Mouse (Mus musculus) embryonic fibroblast, embryonic 13.5 days (primary cell): ENCODE data around the gene 1700037H04Rik. TPM values are rescaled to one million over a fixed set of nuclear protein-coding genes. Genes with fewer than 3 reads are reported as not detected.

ENCODE experiments used
- H3K27ac ChIP-seq: 2 replicates; pipeline ENCODE4 v1.5.1; 2012; ENCODE audit warnings: low read length, control low read depth, inconsistent platforms; ENCODE audit not compliant: insufficient read depth
- H3K4me1 ChIP-seq: 2 replicates; pipeline ENCODE4 v1.6.1; 2011; ENCODE audit warnings: low read length; ENCODE audit not compliant: control insufficient read depth, insufficient read depth
- H3K4me3 ChIP-seq: 2 replicates; pipeline ENCODE4 v1.5.1; 2011; ENCODE audit warnings: mild to moderate bottlenecking, control low read depth, low read length; ENCODE audit not compliant: insufficient read depth
- CTCF ChIP-seq: IDR thresholded peaks from 2 replicates; pipeline ENCODE4 v1.5.1; 2011; ENCODE audit warnings: mild to moderate bottlenecking, control low read depth, low read length, moderate library complexity, borderline replicate concordance; ENCODE audit not compliant: insufficient read depth
- POLR2A ChIP-seq: IDR thresholded peaks from 2 replicates; pipeline ENCODE4 v1.6.1; 2011; ENCODE audit warnings: low read depth, mild to moderate bottlenecking, control low read depth, low read length, moderate library complexity
- polyA plus RNA-seq: library from polyadenylated mRNA; stranded (reverse); fragments of >200 nt; gene quantifications from 2 replicates; pipeline ENCODE4 v1.2.4, GENCODE M21; 2011; ENCODE audit warnings: low read depth; ENCODE audit not compliant: missing spikeins, insufficient read length

The 1700037H04Rik gene
- polyA plus RNA-seq, 1 experiment: 29.0 TPM

GRCm38 (mm10) chr2:131171401-131172104 is 11.7 kb upstream of the 1700037H04Rik start:
- no peaks in the 10 kb centered on the region for H3K4me1 ChIP-seq
- no peak overlapping the region for H3K27ac ChIP-seq
- no peak overlapping the region for H3K4me3 ChIP-seq
- TF ChIP-seq CTCF (no peak), POLR2A (no peak)

DNA sequence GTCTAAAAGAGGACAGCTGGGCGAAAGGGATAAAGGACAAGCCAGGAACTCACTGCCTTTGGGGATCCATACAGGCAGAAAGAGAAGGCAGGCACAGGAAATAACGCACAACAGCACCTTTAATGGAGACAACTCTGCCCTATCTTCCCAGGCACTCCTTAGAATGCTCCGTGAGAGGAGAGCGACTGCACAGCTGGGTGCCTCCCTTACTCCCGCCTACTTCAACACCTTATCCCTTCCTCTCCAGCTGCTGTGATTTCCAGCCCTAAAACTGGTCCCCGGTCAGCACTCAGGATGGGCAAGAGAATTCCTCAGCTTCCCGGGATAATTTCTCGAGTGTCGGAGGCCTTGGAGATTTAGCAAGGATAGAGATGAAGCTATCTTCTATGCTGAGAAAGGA is 11.1 kb upstream of the 1700037H04Rik start:
- no peak for TF ChIP-seq CTCF
- no peak for TF ChIP-seq POLR2A
- Histone ChIP-seq H3K4me3 (no peak overlapping the region), H3K27ac (no peak overlapping the region), H3K4me1 (no peaks in the 10 kb centered on the region)

DNA sequence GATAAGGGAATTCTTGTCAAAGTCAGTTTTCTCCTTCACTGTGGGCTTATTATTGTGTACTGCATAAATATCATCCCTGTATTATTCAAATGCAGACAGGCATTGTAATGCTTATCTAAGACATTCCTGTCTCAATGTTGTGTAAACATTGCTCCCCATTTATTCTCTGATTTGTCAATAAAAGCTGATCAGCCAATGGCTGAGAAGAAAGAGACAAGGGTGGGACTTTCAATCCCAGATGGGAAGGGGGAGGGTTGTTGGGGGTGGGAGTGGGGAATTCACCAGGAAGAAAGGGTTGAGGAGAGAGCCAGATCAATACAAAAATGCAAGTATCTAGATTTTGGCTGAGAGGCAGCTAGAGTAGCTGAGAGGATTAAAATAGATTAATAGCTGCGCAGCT is 9.0 kb upstream of the 1700037H04Rik start:
- TF ChIP-seq CTCF (no peak), POLR2A (no peak)
- no peak overlapping the region for H3K27ac ChIP-seq
- no peak overlapping the region for H3K4me3 ChIP-seq
- H3K4me1 ChIP-seq: no peaks in the 10 kb centered on the region

DNA sequence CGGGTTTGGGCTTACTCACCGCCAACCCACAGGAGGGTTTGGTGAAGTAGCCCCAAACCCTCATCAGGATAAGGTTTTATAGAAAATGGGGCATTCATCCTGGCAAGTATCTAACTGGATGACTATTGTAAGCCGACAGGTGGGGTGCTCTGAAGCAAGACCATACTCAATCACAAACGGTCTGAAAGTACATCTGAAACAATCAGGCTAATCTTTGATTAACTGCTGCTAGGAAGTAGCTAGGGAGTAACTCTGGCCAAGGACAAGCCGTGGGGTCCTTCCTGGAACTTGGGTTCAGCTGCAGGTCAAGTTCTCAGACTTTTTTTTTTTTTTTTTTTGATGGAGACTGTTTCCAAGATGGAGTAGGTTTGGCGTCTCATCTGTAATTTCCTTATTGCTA is 8.1 kb upstream of the 1700037H04Rik start:
- no peaks in the 10 kb centered on the region for H3K4me1 ChIP-seq
- H3K4me3 ChIP-seq: no peak overlapping the region
- TF ChIP-seq CTCF: no peak
- TF ChIP-seq POLR2A: no peak
- no peak overlapping the region for H3K27ac ChIP-seq

DNA sequence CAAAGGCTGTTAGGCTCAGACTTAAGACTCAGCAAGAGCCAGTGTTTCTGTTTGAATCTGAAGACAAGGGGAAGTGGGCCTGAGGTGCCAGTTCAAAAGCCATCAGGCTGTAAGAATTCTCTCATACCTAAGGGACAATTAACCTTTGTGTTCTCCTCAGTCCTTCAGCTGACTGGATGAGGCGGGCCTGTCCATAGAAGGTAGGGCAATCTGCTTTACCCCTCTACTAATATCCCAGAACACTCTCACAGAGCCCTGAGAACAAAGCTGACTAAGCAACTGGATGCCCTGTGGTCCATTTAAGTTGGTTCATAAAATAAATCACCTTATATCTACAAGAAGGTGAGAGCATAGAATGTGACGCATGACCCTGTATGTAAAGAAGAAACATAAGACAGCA is 6.3 kb upstream of the 1700037H04Rik start:
- Histone ChIP-seq H3K4me3 (no peak overlapping the region), H3K4me1 (no peaks in the 10 kb centered on the region), H3K27ac (no peak overlapping the region)
- TF ChIP-seq POLR2A: no peak
- TF ChIP-seq CTCF: no peak

GRCm38 (mm10) chr2:131163924-131164323 is 4.0 kb upstream of the 1700037H04Rik start:
- H3K27ac ChIP-seq: no peak overlapping the region
- TF ChIP-seq CTCF: no peak
- no peak for TF ChIP-seq POLR2A
- no peak overlapping the region for H3K4me3 ChIP-seq
- no peaks in the 10 kb centered on the region for H3K4me1 ChIP-seq

DNA sequence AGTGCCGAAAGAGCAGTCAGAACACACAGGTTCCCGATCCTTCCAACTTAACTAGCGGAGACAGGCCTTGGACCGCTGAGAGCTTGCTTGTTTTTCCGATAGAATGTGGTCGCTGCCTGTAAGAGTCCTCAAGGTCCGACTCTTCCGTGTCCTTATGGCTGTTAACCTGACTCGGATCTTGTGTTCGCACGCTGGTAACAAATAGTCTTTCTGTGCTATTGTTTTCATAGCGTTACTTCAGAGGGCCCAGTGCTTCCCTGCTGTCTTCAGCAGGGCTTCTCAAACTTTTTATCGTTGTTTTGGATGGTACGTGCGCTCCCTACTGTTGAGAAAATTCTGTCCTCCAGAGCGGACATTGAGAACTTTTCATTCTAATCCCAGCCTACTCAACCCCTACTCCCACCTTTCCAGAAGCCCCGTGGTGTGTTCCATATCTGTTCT is 810 bp upstream of the 1700037H04Rik start:
- H3K4me1 ChIP-seq: peaks cover 3% of the 10 kb centered on the region; the same call in 1 of the 2 replicates
- peak; percentile 24; the same call in 1 of the 2 replicates for TF ChIP-seq POLR2A
- no peak for TF ChIP-seq CTCF
- H3K27ac ChIP-seq: peak overlapping the region; percentile 70
- peak overlapping the region; percentile 56 for H3K4me3 ChIP-seq

GRCm38 (mm10) chr2:131159491-131159910 is 380 bp downstream of the 1700037H04Rik start:
- H3K27ac ChIP-seq: no peak overlapping the region
- TF ChIP-seq CTCF (no peak), POLR2A (no peak)

DNA sequence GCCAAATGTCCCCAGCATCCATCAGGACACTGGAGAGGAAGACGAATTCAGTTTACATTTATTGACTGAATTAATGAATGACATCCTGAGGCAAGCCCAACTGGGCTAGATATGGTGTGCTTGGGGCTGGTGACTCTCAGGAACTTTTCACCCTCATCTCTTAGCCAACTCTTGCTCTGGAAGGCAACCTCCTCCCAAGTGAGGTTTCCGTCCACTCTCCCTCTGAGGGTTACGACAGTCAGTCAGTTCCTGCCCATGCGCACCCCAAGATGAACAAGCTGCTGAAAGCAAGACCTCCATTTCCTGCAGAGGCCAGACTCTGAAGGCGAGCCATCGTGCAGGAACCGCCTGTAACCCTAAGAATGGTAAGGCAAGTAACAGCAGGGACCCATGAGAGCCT is 2.9 kb downstream of the 1700037H04Rik start:
- peaks cover 3% of the 10 kb centered on the region; the same call in 1 of the 2 replicates for H3K4me1 ChIP-seq
- no peak overlapping the region for H3K27ac ChIP-seq
- H3K4me3 ChIP-seq: no peak overlapping the region
- TF ChIP-seq POLR2A: no peak
- TF ChIP-seq CTCF: no peak

More at GRCm38 (mm10) chr2:131159491-131159910, 380 bp downstream of the 1700037H04Rik start:
- Histone ChIP-seq H3K4me1 (peaks cover 3% of the 10 kb centered on the region; the same call in 1 of the 2 replicates), H3K4me3 (peak overlapping the region; percentile 76)

DNA sequence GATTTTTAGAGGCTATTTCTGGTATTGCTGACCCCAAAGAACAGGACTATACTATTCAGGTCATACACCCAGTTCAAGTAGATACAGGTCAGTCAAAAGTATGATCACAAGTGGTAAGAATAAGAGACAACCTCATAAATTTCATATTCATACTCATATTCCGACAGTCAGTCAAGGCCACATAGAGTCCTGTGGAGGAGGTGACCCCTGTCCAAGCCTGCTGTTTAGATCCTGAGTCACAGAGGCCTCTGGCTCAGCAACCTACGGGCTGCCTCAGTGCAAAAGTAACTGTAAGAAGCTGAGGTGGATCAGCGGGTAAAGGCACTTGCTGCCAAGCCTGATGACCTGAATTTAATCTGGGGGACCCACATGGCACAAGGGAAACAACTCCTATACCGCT is 5.8 kb downstream of the 1700037H04Rik start:
- TF ChIP-seq POLR2A (no peak), CTCF (no peak)
- H3K27ac ChIP-seq: no peak overlapping the region
- no peak overlapping the region for H3K4me3 ChIP-seq
- H3K4me1 ChIP-seq: peaks cover 3% of the 10 kb centered on the region; the same call in 1 of the 2 replicates
